Mouse (Mus musculus) hindbrain, embryonic 11.5 days (tissue): ENCODE results near the gene Tbxas1. TPM values are rescaled to one million over a fixed set of nuclear protein-coding genes. Genes with fewer than 3 reads are reported as not detected.

ENCODE experiments used
- ATAC-seq: fragments of 200-750 bp; cut with Nextera tagmentation; 2 replicates; pipeline ENCODE4 v1.8.0; 2017; ENCODE audit warnings: mild to moderate bottlenecking, moderate TSS enrichment, moderate library complexity; ENCODE audit not compliant: low FRiP score
- DNase-seq: peaks from one replicate; pipeline ENCODE4 v3.0.0-alpha.2; 2015; ENCODE audit warnings: low spot score
- H3K27ac ChIP-seq: fragments of 300-500 bp; sonication (generic); 2 replicates; pipeline ENCODE4 v1.5.1; 2014; ENCODE audit warnings: mild to moderate bottlenecking, low read depth, low read length
- H3K27me3 ChIP-seq: fragments of 300-500 bp; sonication (generic); 2 replicates; pipeline ENCODE4 v1.6.1; 2014; ENCODE audit warnings: mild to moderate bottlenecking, low read length, moderate library complexity, mixed read lengths; ENCODE audit not compliant: control insufficient read depth, insufficient read depth
- H3K36me3 ChIP-seq: fragments of 300-500 bp; sonication (generic); 2 replicates; pipeline ENCODE4 v1.6.1; 2014; ENCODE audit warnings: mild to moderate bottlenecking, low read length, moderate library complexity, mixed read lengths; ENCODE audit not compliant: control insufficient read depth, insufficient read depth
- H3K4me1 ChIP-seq: fragments of 300-500 bp; sonication (generic); replicated peaks from 2 replicates; pipeline ENCODE4 v1.6.1; 2014; ENCODE audit warnings: low read length, mixed read lengths; ENCODE audit not compliant: control insufficient read depth, insufficient read depth
- H3K4me2 ChIP-seq: fragments of 300-500 bp; sonication (generic); replicated peaks from 2 replicates; pipeline ENCODE4 v1.6.1; 2014; ENCODE audit warnings: mild to moderate bottlenecking, low read depth, low read length
- H3K4me3 ChIP-seq: fragments of 300-500 bp; sonication (generic); 2 replicates; pipeline ENCODE4 v1.5.1; 2014; ENCODE audit warnings: low read depth, low read length
- H3K9ac ChIP-seq: fragments of 300-500 bp; sonication (generic); 2 replicates; pipeline ENCODE4 v1.6.1; 2014; ENCODE audit warnings: low read depth, low read length
- H3K9me3 ChIP-seq: fragments of 300-500 bp; sonication (generic); 2 replicates; pipeline ENCODE4 v1.6.1; 2016; ENCODE audit warnings: low read length; ENCODE audit not compliant: control insufficient read depth
- WGBS: fragments of 180-500 bp; shearing (Covaris S2); extraction: QIAGEN DNeasy Blood & Tissue Kit; methylation state at CpG from one replicate; pipeline ENCODE4 v1.1.7; 2014; 5-methylcytosine and 5-hydroxymethylcytosine counted together
- polyA plus RNA-seq: library from polyadenylated mRNA; unstranded; fragments of >200 nt; fragmentation: Nextera tagmentation; extraction: Ambion mirVana; gene quantifications from 2 replicates; pipeline ENCODE4 v1.2.1, GENCODE M21; 2014

Tbxas1 gene
- polyA plus RNA-seq, 1 experiment from 2014 or later = 0.69 TPM

GRCm38 (mm10) chr6:39040451-39040850 is 165.2 kb downstream of the Tbxas1 start:
- DNase-seq (no peak), ATAC-seq (no peak)
- H3K9ac ChIP-seq = no peak overlapping the region
- H3K4me2 ChIP-seq = no peak overlapping the region
- no peak overlapping the region for H3K27ac ChIP-seq
- H3K4me1 ChIP-seq = no peaks in the 10 kb centered on the region
- no peak overlapping the region for H3K4me3 ChIP-seq
- H3K9me3 ChIP-seq = no peaks in the 10 kb centered on the region
- no peaks in the 10 kb centered on the region for H3K36me3 ChIP-seq
- H3K27me3 ChIP-seq = no peaks in the 10 kb centered on the region
- WGBS = 86% methylated on average over 9 of the region's 9 CpGs

DNA sequence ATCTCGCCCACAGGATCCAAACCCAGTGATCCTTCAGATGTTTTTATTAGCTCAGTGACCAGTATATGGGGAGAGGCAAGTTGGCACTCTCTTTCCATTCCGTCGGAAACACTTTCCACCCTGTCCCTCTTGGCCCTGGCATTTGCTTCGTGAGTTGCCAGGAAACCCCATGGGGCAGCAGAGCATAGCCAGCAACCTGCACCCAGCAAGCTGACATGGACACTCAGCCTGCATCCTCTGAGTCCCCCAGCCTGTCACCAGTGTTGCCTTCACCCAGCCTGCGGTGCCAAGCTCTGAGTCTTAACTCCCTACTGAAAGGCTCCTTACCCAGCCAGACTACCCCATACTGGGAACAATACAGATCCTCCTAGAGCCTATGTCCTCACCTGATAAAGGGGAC is 173.9 kb downstream of the Tbxas1 start:
- no peaks in the 10 kb centered on the region for H3K36me3 ChIP-seq
- ATAC-seq (no peak), DNase-seq (no peak)
- H3K4me3 ChIP-seq = no peak overlapping the region
- H3K27me3 ChIP-seq = no peaks in the 10 kb centered on the region
- no peaks in the 10 kb centered on the region for H3K9me3 ChIP-seq
- H3K9ac ChIP-seq = no peak overlapping the region
- no peak overlapping the region for H3K27ac ChIP-seq
- no peak overlapping the region for H3K4me2 ChIP-seq
- WGBS = 59% methylated on average over 5 of the region's 5 CpGs
- H3K4me1 ChIP-seq = no peaks in the 10 kb centered on the region

- Histone ChIP-seq H3K27ac (no peak overlapping the region), H3K36me3 (no peaks in the 10 kb centered on the region), H3K4me3 (no peak overlapping the region), H3K9me3 (no peaks in the 10 kb centered on the region), H3K4me1 (no peaks in the 10 kb centered on the region), H3K4me2 (no peak overlapping the region), H3K9ac (no peak overlapping the region), H3K27me3 (no peaks in the 10 kb centered on the region)
- ATAC-seq (no peak), DNase-seq (no peak)
- WGBS = 77% methylated on average over 6 of the region's 6 CpGs
Observed at GRCm38 (mm10) chr6:39050836-39051235, 175.6 kb downstream of the Tbxas1 start.

- ATAC-seq (no peak), DNase-seq (no peak)
- 81% methylated on average over 9 of the region's 9 CpGs for WGBS
- Histone ChIP-seq H3K4me2 (no peak overlapping the region), H3K4me3 (no peak overlapping the region), H3K27me3 (no peaks in the 10 kb centered on the region), H3K4me1 (no peaks in the 10 kb centered on the region), H3K9me3 (no peaks in the 10 kb centered on the region), H3K36me3 (no peaks in the 10 kb centered on the region), H3K27ac (no peak overlapping the region), H3K9ac (no peak overlapping the region)
Observed at GRCm38 (mm10) chr6:39051799-39052556, 176.8 kb downstream of the Tbxas1 start.

GRCm38 (mm10) chr6:39052636-39053035 is 177.4 kb downstream of the Tbxas1 start:
- H3K36me3 ChIP-seq = no peaks in the 10 kb centered on the region
- 78% methylated on average over 4 of the region's 4 CpGs for WGBS
- ATAC-seq = no peak
- no peak overlapping the region for H3K4me2 ChIP-seq
- no peak overlapping the region for H3K9ac ChIP-seq
- H3K4me3 ChIP-seq = no peak overlapping the region
- H3K4me1 ChIP-seq = no peaks in the 10 kb centered on the region
- no peaks in the 10 kb centered on the region for H3K9me3 ChIP-seq
- DNase-seq = no peak
- H3K27ac ChIP-seq = no peak overlapping the region
- H3K27me3 ChIP-seq = no peaks in the 10 kb centered on the region

GRCm38 (mm10) chr6:39054206-39054864 is 179.1 kb downstream of the Tbxas1 start:
- Histone ChIP-seq H3K36me3 (no peaks in the 10 kb centered on the region), H3K4me1 (no peaks in the 10 kb centered on the region), H3K27me3 (no peaks in the 10 kb centered on the region), H3K4me3 (no peak overlapping the region), H3K9me3 (no peaks in the 10 kb centered on the region), H3K4me2 (no peak overlapping the region), H3K27ac (no peak overlapping the region), H3K9ac (no peak overlapping the region)
- ATAC-seq = no peak
- WGBS = 85% methylated on average over 13 of the region's 13 CpGs
- no peak for DNase-seq

GRCm38 (mm10) chr6:39054878-39055508 is 179.8 kb downstream of the Tbxas1 start:
- no peaks in the 10 kb centered on the region for H3K27me3 ChIP-seq
- H3K27ac ChIP-seq = no peak overlapping the region
- H3K9ac ChIP-seq = no peak overlapping the region
- no peak overlapping the region for H3K4me3 ChIP-seq
- H3K9me3 ChIP-seq = no peaks in the 10 kb centered on the region
- ATAC-seq (no peak), DNase-seq (no peak)
- no peak overlapping the region for H3K4me2 ChIP-seq
- WGBS = 85% methylated on average over 6 of the region's 6 CpGs
- no peaks in the 10 kb centered on the region for H3K4me1 ChIP-seq
- no peaks in the 10 kb centered on the region for H3K36me3 ChIP-seq

- Histone ChIP-seq H3K9ac (no peak overlapping the region), H3K4me1 (peaks cover 3% of the 10 kb centered on the region; the same call in 1 of the 2 replicates), H3K36me3 (no peaks in the 10 kb centered on the region), H3K4me3 (no peak overlapping the region), H3K27me3 (no peaks in the 10 kb centered on the region), H3K4me2 (no peak overlapping the region), H3K27ac (no peak overlapping the region), H3K9me3 (no peaks in the 10 kb centered on the region)
- ATAC-seq (no peak), DNase-seq (no peak)
- WGBS = 68% methylated on average over 7 of the region's 7 CpGs
Observed at GRCm38 (mm10) chr6:39055831-39056261, 180.6 kb downstream of the Tbxas1 start.
